Mouse (Mus musculus): ENCODE results near the gene Etnk2.

DNA sequence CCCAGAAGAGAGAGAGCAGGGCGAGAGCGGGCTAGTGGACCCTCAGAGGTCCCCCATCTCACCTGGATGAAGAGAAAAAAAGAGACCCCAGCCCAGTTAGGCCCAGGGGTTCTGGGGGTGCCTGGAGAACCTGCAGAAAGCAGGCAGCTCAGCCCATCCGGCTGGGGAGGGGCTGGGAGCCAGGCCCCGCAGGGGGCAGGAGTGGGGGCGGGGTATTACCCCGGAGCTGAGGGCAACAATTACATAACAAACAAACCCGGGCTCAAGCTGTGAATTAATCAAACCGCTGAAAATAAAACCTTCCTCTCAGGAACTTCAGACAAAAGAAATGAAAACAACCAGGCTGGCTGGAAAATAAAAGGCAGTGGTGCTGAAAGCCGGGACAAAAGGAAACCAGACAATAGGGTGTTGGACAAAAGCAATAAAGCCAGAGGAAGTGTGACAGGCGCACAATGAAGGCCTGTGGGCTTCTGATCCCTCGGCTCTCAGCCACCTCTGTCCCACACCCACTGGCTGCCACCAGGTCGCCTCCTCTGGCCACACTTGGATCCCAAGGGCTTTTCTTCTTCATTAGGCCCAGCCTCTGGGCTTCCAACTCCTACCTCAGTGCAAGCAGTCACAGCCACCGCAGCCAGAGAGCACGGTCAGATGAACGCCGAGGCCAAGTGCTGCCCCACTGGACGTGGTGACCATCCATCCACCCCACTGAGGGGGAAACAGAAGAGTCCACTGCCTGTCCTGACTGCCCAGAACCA is 34.3 kb downstream of the Etnk2 start:
- no peak for TF ChIP-seq CTCF (conservative IDR thresholded peaks at IDR 0.05; ENCODE audit: low read length)
- peak; percentile 86 for TF ChIP-seq POU5F1 (IDR thresholded peaks at IDR 0.05; ENCODE audit: borderline replicate concordance, low read length)

Data from E14TG2a.4 (cell line).